Mouse (Mus musculus) kidney, embryonic 16.5 days (tissue): ENCODE data around the gene Gpr153. TPM values are rescaled to one million over a fixed set of nuclear protein-coding genes. Genes with fewer than 3 reads are reported as not detected.
"Not testable (repeated sequence)": the region's sequence is repeated elsewhere in the genome, so short reads cannot be mapped to it uniquely, and the experiment has no call there.

Experiments used
- ATAC-seq: fragments of 200-750 bp; cut with Nextera tagmentation; 2 replicates; pipeline ENCODE4 v1.8.0; 2017; ENCODE audit warnings: moderate TSS enrichment; ENCODE audit not compliant: low FRiP score, low TSS enrichment
- H3K27ac ChIP-seq: fragments of 300-500 bp; sonication (generic); 2 replicates; pipeline ENCODE4 v1.5.1; 2014; ENCODE audit warnings: low read length
- H3K27me3 ChIP-seq: fragments of 300-500 bp; sonication (generic); 2 replicates; pipeline ENCODE4 v1.6.1; 2014; ENCODE audit warnings: low read length, control low read depth, mixed read lengths; ENCODE audit not compliant: insufficient read depth
- H3K36me3 ChIP-seq: fragments of 300-500 bp; sonication (generic); 2 replicates; pipeline ENCODE4 v1.6.1; 2014; ENCODE audit warnings: low read length, control low read depth, mixed read lengths; ENCODE audit not compliant: insufficient read depth
- H3K4me1 ChIP-seq: fragments of 300-500 bp; sonication (generic); 2 replicates; pipeline ENCODE4 v1.6.1; 2014; ENCODE audit warnings: low read length, control low read depth, mixed read lengths; ENCODE audit not compliant: insufficient read depth
- H3K4me2 ChIP-seq: fragments of 300-500 bp; sonication (generic); replicated peaks from 2 replicates; pipeline ENCODE4 v1.6.1; 2014; ENCODE audit warnings: low read depth, low read length
- H3K4me3 ChIP-seq: fragments of 300-500 bp; sonication (generic); 2 replicates; pipeline ENCODE4 v1.5.1; 2014; ENCODE audit warnings: mild to moderate bottlenecking, low read length
- H3K9ac ChIP-seq: fragments of 300-500 bp; sonication (generic); replicated peaks from 2 replicates; pipeline ENCODE4 v1.6.1; 2014; ENCODE audit warnings: low read length
- H3K9me3 ChIP-seq: fragments of 300-500 bp; sonication (generic); 2 replicates; pipeline ENCODE4 v1.6.1; 2016; ENCODE audit warnings: low read length, control low read depth
- WGBS: fragments of 180-500 bp; shearing (Covaris S2); extraction: QIAGEN DNeasy Blood & Tissue Kit; methylation state at CpG from one replicate; pipeline ENCODE4 v1.1.7; 2014; 5-methylcytosine and 5-hydroxymethylcytosine counted together
- polyA plus RNA-seq: library from polyadenylated mRNA; unstranded; fragments of >200 nt; fragmentation: Nextera tagmentation; extraction: Ambion mirVana; gene quantifications from 2 replicates; pipeline ENCODE4 v1.2.1, GENCODE M21; 2015

The Gpr153 gene
- 5.3 and 6.2 TPM in 2 replicates for polyA plus RNA-seq

- H3K9me3 ChIP-seq, result no peaks in the 10 kb centered on the region
- peak within 1 kb of the TSS; percentile 97 for H3K4me2 ChIP-seq
- H3K4me3 ChIP-seq, result peak within 1 kb of the TSS; percentile 64
- under 1% methylated on average over 43 of the region's 48 CpGs for WGBS
- H3K27me3 ChIP-seq, result no peaks in the 10 kb centered on the region
- peaks cover 35% of the 10 kb centered on the region for H3K4me1 ChIP-seq
- H3K27ac ChIP-seq, result peak within 1 kb of the TSS; percentile 81
- H3K9ac ChIP-seq, result peak within 1 kb of the TSS; percentile 79
- ATAC-seq, result peak; percentile 81
- H3K36me3 ChIP-seq, result no peaks in the 10 kb centered on the region
These were observed at the start of gene Gpr153 for GRCm38 (mm10) chr4:152273621-152274236. Gpr153 (plus strand) TSS chr4:152274232.

- Histone ChIP-seq H3K4me1 (peaks cover 46% of the 10 kb centered on the region), H3K36me3 (no peaks in the 10 kb centered on the region), H3K4me2 (no peak overlapping the region), H3K9ac (no peak overlapping the region), H3K4me3 (no peak overlapping the region), H3K27ac (no peak overlapping the region), H3K27me3 (no peaks in the 10 kb centered on the region), H3K9me3 (no peaks in the 10 kb centered on the region)
- ATAC-seq, result no peak
- 80% methylated on average over 13 of the region's 13 CpGs for WGBS
These were observed 47.0 kb upstream of the Gpr153 start for GRCm38 (mm10) chr4:152226901-152227486.

- 73% methylated on average over 12 of the region's 12 CpGs for WGBS
- Histone ChIP-seq H3K27ac (no peak overlapping the region), H3K4me3 (no peak overlapping the region), H3K9ac (no peak overlapping the region), H3K4me2 (no peak overlapping the region), H3K27me3 (no peaks in the 10 kb centered on the region), H3K36me3 (no peaks in the 10 kb centered on the region), H3K9me3 (no peaks in the 10 kb centered on the region), H3K4me1 (peaks cover 40% of the 10 kb centered on the region)
- no peak for ATAC-seq
These were observed 46.1 kb upstream of the Gpr153 start for GRCm38 (mm10) chr4:152227749-152228527.

DNA sequence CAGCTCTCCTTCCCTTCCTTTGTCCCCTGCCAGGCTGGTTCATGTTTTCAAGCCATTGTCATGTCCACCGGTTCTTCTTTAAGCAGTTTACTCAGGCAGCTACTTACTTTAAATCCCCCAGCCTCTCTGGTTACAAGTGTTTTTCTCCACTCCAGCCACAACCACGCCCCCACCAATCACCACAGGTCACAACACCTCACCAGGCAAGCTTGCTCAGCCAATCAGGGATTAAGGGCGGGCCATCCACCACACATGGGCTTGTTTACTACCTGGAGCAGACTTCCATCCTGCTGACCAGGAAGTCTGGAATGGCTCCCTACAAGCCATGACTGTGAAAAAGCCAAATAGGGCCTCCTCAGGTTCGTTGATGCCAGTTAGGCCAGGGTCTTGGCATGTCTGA lies 43.7 kb upstream of the Gpr153 start:
- WGBS, result 40% methylated on average over 4 of the region's 4 CpGs
- H3K9me3 ChIP-seq, H3K27ac ChIP-seq, H3K4me3 ChIP-seq, ATAC-seq, H3K36me3 ChIP-seq, H3K27me3 ChIP-seq, H3K9ac ChIP-seq, H3K4me2 ChIP-seq: not testable (repeated sequence)
- H3K4me1 ChIP-seq, result peaks cover 33% of the 10 kb centered on the region

- H3K36me3 ChIP-seq, result no peaks in the 10 kb centered on the region
- WGBS, result 51% methylated on average over 7 of the region's 7 CpGs
- no peak overlapping the region for H3K4me3 ChIP-seq
- ATAC-seq, result no peak
- no peak overlapping the region for H3K9ac ChIP-seq
- no peaks in the 10 kb centered on the region for H3K9me3 ChIP-seq
- peaks cover 33% of the 10 kb centered on the region for H3K4me1 ChIP-seq
- no peaks in the 10 kb centered on the region for H3K27me3 ChIP-seq
- H3K4me2 ChIP-seq, result no peak overlapping the region
- H3K27ac ChIP-seq, result 0 out of 2 replicates have a peak overlapping the region, but pooled peaks have one; percentile 27
These were observed 42.7 kb upstream of the Gpr153 start for GRCm38 (mm10) chr4:152231326-152231725.

GRCm38 (mm10) chr4:152232411-152232903 lies 41.6 kb upstream of the Gpr153 start:
- no peaks in the 10 kb centered on the region for H3K9me3 ChIP-seq
- H3K4me2 ChIP-seq, result no peak overlapping the region
- WGBS, result 76% methylated on average over 4 of the region's 4 CpGs
- H3K36me3 ChIP-seq, result no peaks in the 10 kb centered on the region
- no peak overlapping the region for H3K9ac ChIP-seq
- no peak for ATAC-seq
- H3K4me1 ChIP-seq, result peaks cover 30% of the 10 kb centered on the region
- H3K27ac ChIP-seq, result no peak overlapping the region
- H3K4me3 ChIP-seq, result no peak overlapping the region
- no peaks in the 10 kb centered on the region for H3K27me3 ChIP-seq

- no peak overlapping the region for H3K9ac ChIP-seq
- 74% methylated on average over 4 of the region's 4 CpGs for whole genome bisulfite sequencing
- no peak for ATAC-seq
- H3K27ac ChIP-seq, result no peak overlapping the region
- H3K4me2 ChIP-seq, result no peak overlapping the region
- H3K4me3 ChIP-seq, result no peak overlapping the region
- no peaks in the 10 kb centered on the region for H3K36me3 ChIP-seq
- no peaks in the 10 kb centered on the region for H3K9me3 ChIP-seq
- no peaks in the 10 kb centered on the region; the same call in 1 of the 2 replicates for H3K4me1 ChIP-seq
- no peaks in the 10 kb centered on the region for H3K27me3 ChIP-seq
These were observed 34.1 kb upstream of the Gpr153 start for GRCm38 (mm10) chr4:152239974-152240373.

DNA sequence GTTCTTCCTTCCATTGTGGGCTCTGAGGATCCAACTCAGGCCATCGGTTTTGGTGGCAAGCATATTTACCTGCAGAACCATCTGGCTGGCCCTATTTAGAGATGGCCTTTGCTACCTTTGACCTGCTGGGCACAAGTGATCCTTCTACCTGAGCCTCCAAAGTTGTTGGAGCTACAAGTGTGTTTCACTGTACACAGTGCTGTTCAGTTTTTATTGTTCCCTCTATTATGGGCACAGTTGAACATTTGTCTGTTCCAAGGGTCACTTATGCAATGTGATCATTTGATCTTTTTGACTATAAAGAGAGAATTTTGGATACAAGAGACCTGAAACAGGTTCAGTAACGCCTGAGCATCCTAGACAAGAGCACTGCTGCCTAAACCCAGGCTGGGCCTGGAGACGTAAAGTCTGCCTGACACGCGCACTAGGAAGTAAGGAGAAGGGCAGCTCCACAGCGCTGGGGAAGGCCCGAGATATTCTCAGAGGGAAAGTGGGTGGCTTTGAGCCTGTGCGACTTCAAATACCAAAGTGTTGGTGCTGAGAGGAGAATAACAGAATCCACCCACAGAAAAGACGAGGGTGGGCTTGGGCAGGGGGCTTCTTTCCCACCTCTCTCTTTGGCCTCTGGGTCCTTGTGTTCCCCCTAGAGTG lies 30.7 kb upstream of the Gpr153 start:
- H3K27ac ChIP-seq, result no peak overlapping the region
- H3K36me3 ChIP-seq, result no peaks in the 10 kb centered on the region
- H3K4me1 ChIP-seq, result no peaks in the 10 kb centered on the region; the same call in 1 of the 2 replicates
- 84% methylated on average over 9 of the region's 9 CpGs for WGBS
- no peak for ATAC-seq
- H3K27me3 ChIP-seq, result no peaks in the 10 kb centered on the region
- H3K4me3 ChIP-seq, result no peak overlapping the region
- H3K9ac ChIP-seq, result no peak overlapping the region
- H3K4me2 ChIP-seq, result no peak overlapping the region
- H3K9me3 ChIP-seq, result no peaks in the 10 kb centered on the region

GRCm38 (mm10) chr4:152243969-152244368 lies 30.1 kb upstream of the Gpr153 start:
- H3K4me2 ChIP-seq, result no peak overlapping the region
- no peak overlapping the region for H3K9ac ChIP-seq
- no peaks in the 10 kb centered on the region for H3K9me3 ChIP-seq
- H3K4me3 ChIP-seq, result no peak overlapping the region
- H3K27me3 ChIP-seq, result no peaks in the 10 kb centered on the region
- WGBS, result 95% methylated on average over 8 of the region's 8 CpGs
- no peaks in the 10 kb centered on the region; the same call in 1 of the 2 replicates for H3K4me1 ChIP-seq
- H3K36me3 ChIP-seq, result no peaks in the 10 kb centered on the region
- 0 out of 2 replicates have a peak overlapping the region, but pooled peaks have one; percentile 6 for H3K27ac ChIP-seq
- ATAC-seq, result no peak
